In the genomic region with DNA sequence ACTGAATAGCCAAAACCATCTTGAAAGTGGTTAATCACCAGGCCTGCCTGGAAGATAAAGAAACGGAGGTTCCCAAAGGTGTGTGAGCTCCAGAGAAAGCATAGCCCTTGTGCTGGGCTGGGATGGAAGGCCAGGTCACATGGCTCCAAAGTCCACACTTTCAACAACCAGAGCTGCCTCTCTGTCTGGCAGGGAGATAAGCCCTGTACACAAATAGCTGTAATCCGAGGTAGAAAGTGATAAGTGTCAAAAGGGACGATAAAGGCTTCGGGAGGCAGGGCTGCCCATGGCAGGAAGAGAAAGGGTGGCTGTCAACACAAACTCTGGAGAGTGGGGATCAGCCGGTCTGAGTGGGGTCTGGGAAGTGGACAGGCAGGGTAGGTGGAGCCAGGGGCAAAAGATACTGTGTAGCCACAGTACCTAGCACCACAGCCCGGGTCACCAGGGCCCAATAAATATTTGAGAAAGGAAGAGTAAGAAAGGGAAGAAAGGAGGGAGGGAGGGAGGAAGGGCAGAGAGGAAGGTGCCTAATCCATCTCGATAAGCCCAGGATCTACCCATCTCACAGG, we compare ENCODE assay signal across 9 mouse cellular contexts. TPM values are rescaled to one million over a fixed set of nuclear protein-coding genes. Genes with fewer than 3 reads are reported as not detected.
DNase-seq lines count a peak whose midpoint lies in the region; ATAC-seq and TF ChIP-seq lines count a peak whose summit lies in the region.
"Had no signal": no experiment of that assay in that cellular context is flagged by ENCODE, and none has a peak within 500 bp of the region (broad histone marks: within the 10 kb centered on the region; RNA-seq: fewer than 3 reads in every experiment).

No protein-coding gene starts in this region.

- peaks cover 59% of the 10 kb centered on the region for H3K4me1 ChIP-seq in lung, embryonic 15.5 days
- peaks cover 25% of the 10 kb centered on the region for H3K4me1 ChIP-seq in intestine, embryonic 15.5 days (replicated peaks)
- peaks cover 48% of the 10 kb centered on the region for H3K4me1 ChIP-seq in limb, embryonic 10.5 days
- 0 out of 2 replicates have a peak, but pooled peaks cover 3% of the 10 kb centered on the region for H3K4me1 ChIP-seq in stomach, postnatal 0 days (replicated peaks; ENCODE audit: control insufficient read depth, insufficient read depth)
- H3K4me1 ChIP-seq in midbrain, embryonic 13.5 days (replicated peaks) = peaks cover 40% of the 10 kb centered on the region

- 8% methylated on average over 7 of the region's 7 CpGs for WGBS in lung, embryonic 15.5 days
- 19% methylated on average over 7 of the region's 7 CpGs for WGBS in intestine, embryonic 15.5 days
- whole genome bisulfite sequencing in limb, embryonic 10.5 days = 33% methylated on average over 7 of the region's 7 CpGs
- 21% methylated on average over 7 of the region's 7 CpGs for WGBS in stomach, postnatal 0 days
- WGBS in midbrain, embryonic 13.5 days = 46% methylated on average over 7 of the region's 7 CpGs

- H3K27ac ChIP-seq in lung, embryonic 15.5 days = peak overlapping the region; percentile 79
- peak overlapping the region; percentile 72 for H3K27ac ChIP-seq in intestine, embryonic 15.5 days
- peak overlapping the region; percentile 37; the same call in 1 of the 2 replicates for H3K27ac ChIP-seq in limb, embryonic 10.5 days
- H3K27ac ChIP-seq in stomach, postnatal 0 days (replicated peaks) = peak overlapping the region; percentile 86
- no peak overlapping the region for H3K27ac ChIP-seq in midbrain, embryonic 13.5 days
- H3K27ac ChIP-seq: embryonic facial prominence, embryonic 12.5 days had no signal

- no peak overlapping the region for H3K4me3 ChIP-seq in lung, embryonic 15.5 days
- H3K4me3 ChIP-seq in intestine, embryonic 15.5 days (replicated peaks) = no peak overlapping the region
- no peak overlapping the region for H3K4me3 ChIP-seq in limb, embryonic 10.5 days
- no peak overlapping the region for H3K4me3 ChIP-seq in stomach, postnatal 0 days (ENCODE audit: low read depth, low read length)
- no peak overlapping the region for H3K4me3 ChIP-seq in midbrain, embryonic 13.5 days (replicated peaks)
- H3K4me3 ChIP-seq: embryonic facial prominence, embryonic 12.5 days had no signal

- no peak overlapping the region; the same call in 1 of the 2 replicates for H3K4me2 ChIP-seq in lung, embryonic 15.5 days
- H3K4me2 ChIP-seq in intestine, embryonic 15.5 days (replicated peaks) = peak overlapping the region; percentile 48
- no peak overlapping the region for H3K4me2 ChIP-seq in stomach, postnatal 0 days (replicated peaks; ENCODE audit: low read depth)
- no peak overlapping the region for H3K4me2 ChIP-seq in midbrain, embryonic 13.5 days (replicated peaks)
- H3K4me2 ChIP-seq: embryonic facial prominence, embryonic 12.5 days had no signal

- TF ChIP-seq EP300 in stomach, postnatal 0 days (optimal IDR thresholded peaks at IDR 0.05) = no peak

- DNase-seq in lung, adult 18-20 months = no peak
- DNase-seq in limb, embryonic 10.5 days (ENCODE audit: low spot score) = no peak
- peak; percentile 76 for DNase-seq in stomach, postnatal 0 days (ENCODE audit: low spot score)
- DNase-seq in testis, postnatal 10 days (ENCODE audit: low spot score) = no peak

- no peaks in the 10 kb centered on the region for H3K9me3 ChIP-seq in lung, embryonic 15.5 days
- no peaks in the 10 kb centered on the region for H3K9me3 ChIP-seq in intestine, embryonic 15.5 days
- H3K9me3 ChIP-seq in limb, embryonic 10.5 days (replicated peaks) = no peaks in the 10 kb centered on the region
- H3K9me3 ChIP-seq in stomach, postnatal 0 days (ENCODE audit: control insufficient read depth, low read length) = no peaks in the 10 kb centered on the region
- H3K9me3 ChIP-seq in midbrain, embryonic 13.5 days = no peaks in the 10 kb centered on the region
- H3K9me3 ChIP-seq: embryonic facial prominence, embryonic 12.5 days had no signal

- ATAC-seq in lung, embryonic 15.5 days (ENCODE audit: borderline replicate concordance, extremely low read depth, low FRiP score, low TSS enrichment) = no peak
- peak; percentile 84 for ATAC-seq in intestine, embryonic 15.5 days
- peak; percentile 74 for ATAC-seq in stomach, postnatal 0 days (ENCODE audit: low FRiP score, low TSS enrichment)
- no peak for ATAC-seq in midbrain, embryonic 13.5 days
- ATAC-seq in monocyte, adult 5-6 weeks (replicated peaks; ENCODE audit: insufficient number of reproducible peaks, low FRiP score, low TSS enrichment, poor library complexity, severe bottlenecking) = no peak

- H3K36me3 ChIP-seq in lung, embryonic 15.5 days = no peaks in the 10 kb centered on the region
- no peaks in the 10 kb centered on the region for H3K36me3 ChIP-seq in intestine, embryonic 15.5 days
- no peaks in the 10 kb centered on the region for H3K36me3 ChIP-seq in limb, embryonic 10.5 days
- no peaks in the 10 kb centered on the region for H3K36me3 ChIP-seq in stomach, postnatal 0 days (ENCODE audit: control insufficient read depth, insufficient read depth, low read length)
- no peaks in the 10 kb centered on the region for H3K36me3 ChIP-seq in midbrain, embryonic 13.5 days
- H3K36me3 ChIP-seq: embryonic facial prominence, embryonic 12.5 days had no signal

- no peak for TF ChIP-seq CTCF in stomach, postnatal 0 days (IDR thresholded peaks at IDR 0.05; ENCODE audit: low read depth)

- no peak overlapping the region for H3K9ac ChIP-seq in lung, embryonic 15.5 days
- H3K9ac ChIP-seq in intestine, embryonic 15.5 days = no peak overlapping the region
- H3K9ac ChIP-seq in stomach, postnatal 0 days (ENCODE audit: low read length) = 0 out of 2 replicates have a peak overlapping the region, but pooled peaks have one; percentile 18
- no peak overlapping the region for H3K9ac ChIP-seq in midbrain, embryonic 13.5 days (replicated peaks)
- H3K9ac ChIP-seq: embryonic facial prominence, embryonic 12.5 days had no signal

- no peaks in the 10 kb centered on the region for H3K27me3 ChIP-seq in lung, embryonic 15.5 days
- H3K27me3 ChIP-seq in intestine, embryonic 15.5 days (replicated peaks) = no peaks in the 10 kb centered on the region
- H3K27me3 ChIP-seq in limb, embryonic 10.5 days (ENCODE audit: low read depth, poor library complexity, severe bottlenecking) = no peaks in the 10 kb centered on the region
- H3K27me3 ChIP-seq in stomach, postnatal 0 days (ENCODE audit: control insufficient read depth, insufficient read depth, low read length) = no peaks in the 10 kb centered on the region
- H3K27me3 ChIP-seq in midbrain, embryonic 13.5 days = no peaks in the 10 kb centered on the region
- H3K27me3 ChIP-seq: embryonic facial prominence, embryonic 12.5 days had no signal

RNA-seq across cellular contexts. Expression of a gene that starts 7.8 kb away (rescaled TPM):
- 19.8 and 23.8 TPM in 2 replicates for polyA plus RNA-seq in lung, embryonic 15.5 days (2015; fragmentation: Nextera tagmentation; extraction: Ambion mirVana)
- 26.3 and 28.0 TPM in 2 replicates for polyA plus RNA-seq in intestine, embryonic 15.5 days (2015; fragmentation: Nextera tagmentation; extraction: Ambion mirVana)
- 43.8 and 55.5 TPM in 2 replicates for polyA plus RNA-seq in limb, embryonic 10.5 days (2016; fragmentation: Nextera tagmentation; extraction: Ambion mirVana)
- 13.0 and 13.8 TPM in 2 replicates for polyA plus RNA-seq in stomach, postnatal 0 days (2015; fragmentation: Nextera tagmentation; extraction: Ambion mirVana)
- 68.8 and 80.3 TPM in 2 replicates for polyA plus RNA-seq in midbrain, embryonic 13.5 days (2015; fragmentation: Nextera tagmentation; extraction: Ambion mirVana)
- total RNA-seq in monocyte, adult 5-6 weeks (2017) = 18.2 to 63.6 TPM (median 22.9 TPM) in 3 replicates

Comparison
In these comparisons a context has a peak if more than half of its experiments do, and no peak if none do; other contexts are left out.
1. ATAC-seq: peak in intestine, embryonic 15.5 days (single experiment) and stomach, postnatal 0 days (single experiment); none in lung, embryonic 15.5 days (single experiment), midbrain, embryonic 13.5 days (single experiment) and monocyte, adult 5-6 weeks (single experiment).